Mouse (Mus musculus): Measurements from ENCODE around the gene Zfp874a. TPM values are rescaled to one million over a fixed set of nuclear protein-coding genes. Genes with fewer than 3 reads are reported as not detected.
"Not testable (repeated sequence)": the region's sequence is repeated elsewhere in the genome, so short reads cannot be mapped to it uniquely, and the experiment has no call there.

The Zfp874a gene
- polyA plus RNA-seq, 1 experiment, result 0.08 TPM

DNA sequence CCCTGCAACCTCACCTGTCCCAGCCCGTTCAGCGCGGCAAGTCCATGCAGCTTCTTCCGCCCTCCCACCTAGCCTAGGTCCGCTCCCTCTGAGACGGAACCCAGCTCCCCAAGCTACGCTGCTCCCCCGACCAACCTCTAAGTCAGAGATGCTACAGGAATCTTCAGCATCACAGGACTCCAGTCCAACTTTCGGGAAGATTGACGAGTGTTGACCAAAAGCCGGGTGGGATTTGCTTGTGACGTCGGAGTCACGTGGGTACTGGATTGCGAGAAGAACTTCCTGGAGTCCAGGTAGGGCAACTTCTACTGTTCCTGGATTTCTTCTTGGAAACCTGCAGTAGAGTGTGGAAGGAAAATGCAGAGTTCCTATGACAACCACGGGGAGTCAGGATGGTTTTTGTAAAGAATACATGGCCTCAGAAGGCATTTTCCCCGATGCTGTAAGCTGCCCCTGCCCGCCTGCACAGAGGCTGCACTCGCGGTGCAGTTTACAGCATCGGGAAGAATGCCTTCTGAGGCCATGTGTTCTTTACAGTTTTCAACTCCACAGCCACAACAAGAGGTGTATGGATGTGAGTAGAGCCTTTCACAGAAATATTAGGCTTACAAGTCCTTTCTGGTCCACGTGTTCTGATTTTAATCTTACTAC, 30.1 kb downstream of the Zfp874a start, which contains the start of gene Zfp459:
Gene Zfp459, minus strand, starts transcription at position 212 of the 651 bp plus-strand sequence.
- no peaks in the 10 kb centered on the region for H3K36me3 ChIP-seq (ENCODE audit: control insufficient read depth, insufficient read depth, low read length)
- TF ChIP-seq POLR2A (IDR thresholded peaks at IDR 0.05; ENCODE audit: low read depth, low read length) (peak; percentile 45; the same call in 1 of the 2 replicates), CTCF (IDR thresholded peaks at IDR 0.05; ENCODE audit: extremely low read depth, insufficient read length, insufficient replicate concordance, low read depth, low read length) (no peak)
- H3K27me3 ChIP-seq (ENCODE audit: control insufficient read depth, insufficient read depth, low read length), result no peaks in the 10 kb centered on the region
- peak within 1 kb of the TSS; percentile 83 for H3K4me3 ChIP-seq (ENCODE audit: low read depth, low read length)
- H3K27ac ChIP-seq (ENCODE audit: insufficient read depth, low read depth, low read length), result no peak within 1 kb of the TSS
- H3K4me1 ChIP-seq (ENCODE audit: control insufficient read depth, insufficient read depth, insufficient read length, low read length), result no peaks in the 10 kb centered on the region
- WGBS, result under 1% methylated on average over 22 of the region's 22 CpGs

DNA sequence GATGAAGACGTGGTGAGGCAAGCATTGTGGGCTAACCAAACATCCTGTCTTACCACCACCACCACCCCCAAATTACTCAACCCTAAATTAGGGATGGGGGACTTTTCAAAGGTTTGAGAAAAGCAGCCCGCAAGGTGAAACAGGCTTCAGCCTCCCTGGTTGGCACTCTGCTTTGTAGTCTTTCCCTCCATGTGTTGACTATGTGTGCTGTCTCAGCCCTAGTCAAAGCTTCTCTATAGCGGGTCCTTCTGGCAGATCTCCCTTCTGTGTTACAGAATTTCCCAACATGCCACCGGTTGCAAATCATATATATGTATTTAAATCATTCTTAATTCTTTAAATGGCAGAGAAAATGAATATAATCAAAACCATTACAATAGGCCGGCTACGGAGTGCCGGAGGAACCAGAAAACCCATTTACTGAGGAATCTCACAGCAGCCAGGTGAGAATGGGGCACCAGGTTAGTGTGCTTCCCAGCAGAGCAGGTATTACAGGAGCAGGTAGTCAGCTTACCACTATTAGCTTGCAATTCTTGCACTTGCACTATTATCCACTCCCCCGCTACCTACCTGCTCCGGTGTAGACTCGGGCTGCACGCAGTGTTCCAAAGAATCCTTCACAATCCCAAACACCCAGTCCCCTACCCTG, 30.7 kb downstream of the Zfp874a start:
- 21% methylated on average over 11 of the region's 11 CpGs for WGBS
- Histone ChIP-seq H3K27me3 (ENCODE audit: control insufficient read depth, insufficient read depth, low read length) (no peaks in the 10 kb centered on the region), H3K27ac (ENCODE audit: insufficient read depth, low read depth, low read length) (no peak overlapping the region), H3K4me3 (ENCODE audit: low read depth, low read length) (peak overlapping the region; percentile 83), H3K36me3 (ENCODE audit: control insufficient read depth, insufficient read depth, low read length) (no peaks in the 10 kb centered on the region), H3K4me1 (ENCODE audit: control insufficient read depth, insufficient read depth, insufficient read length, low read length) (no peaks in the 10 kb centered on the region)
- TF ChIP-seq POLR2A (IDR thresholded peaks at IDR 0.05; ENCODE audit: low read depth, low read length) (no peak), CTCF (IDR thresholded peaks at IDR 0.05; ENCODE audit: extremely low read depth, insufficient read length, insufficient replicate concordance, low read depth, low read length) (no peak)

DNA sequence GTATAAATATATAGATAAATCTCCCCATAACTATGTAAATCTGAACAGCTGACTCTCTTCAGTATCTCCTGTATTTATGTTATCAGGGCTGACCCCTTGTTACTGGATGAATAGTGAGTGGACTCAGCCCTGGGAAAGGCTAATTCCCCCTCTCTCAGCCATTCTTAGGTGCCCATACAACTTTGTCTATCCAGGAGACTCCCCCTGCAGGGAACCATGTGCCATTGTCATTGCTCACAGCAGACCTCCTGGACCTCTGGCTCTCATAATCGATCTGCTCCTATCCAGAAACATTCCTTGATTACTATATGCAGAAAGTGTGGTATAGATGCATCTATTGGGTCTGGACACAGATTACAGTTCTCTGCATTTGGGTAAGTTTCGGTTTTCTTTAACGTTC, 34.6 kb downstream of the Zfp874a start:
- Histone ChIP-seq H3K27me3 (ENCODE audit: control insufficient read depth, insufficient read depth, low read length) (no peaks in the 10 kb centered on the region), H3K4me3 (ENCODE audit: low read depth, low read length) (no peak overlapping the region), H3K27ac (ENCODE audit: insufficient read depth, low read depth, low read length) (no peak overlapping the region), H3K4me1 (ENCODE audit: control insufficient read depth, insufficient read depth, insufficient read length, low read length) (no peaks in the 10 kb centered on the region), H3K36me3 (ENCODE audit: control insufficient read depth, insufficient read depth, low read length) (no peaks in the 10 kb centered on the region)
- 91% methylated on average over 3 of the region's 3 CpGs for WGBS
- no peak for TF ChIP-seq CTCF (IDR thresholded peaks at IDR 0.05; ENCODE audit: extremely low read depth, insufficient read length, insufficient replicate concordance, low read depth, low read length)

DNA sequence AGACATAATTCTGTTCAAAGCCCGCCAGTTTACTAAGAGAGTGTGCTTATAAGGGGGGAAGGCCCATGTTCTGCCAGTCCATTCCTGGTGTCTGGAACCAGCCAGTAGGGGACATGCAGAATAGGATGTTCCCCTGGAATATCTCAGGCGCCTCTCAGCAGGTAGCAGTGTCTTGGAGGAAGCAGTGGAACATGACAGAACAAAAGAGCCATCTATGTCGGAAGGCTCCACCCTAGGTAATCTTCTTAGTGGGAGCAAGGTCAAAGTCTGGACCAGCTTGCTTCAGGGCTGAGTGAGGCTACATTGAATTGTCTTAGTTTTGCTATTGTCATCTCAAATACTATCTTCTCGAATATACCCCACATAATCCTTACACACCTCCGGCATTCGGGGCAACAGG, 35.7 kb downstream of the Zfp874a start:
- Histone ChIP-seq H3K27me3 (ENCODE audit: control insufficient read depth, insufficient read depth, low read length) (no peaks in the 10 kb centered on the region), H3K4me1 (ENCODE audit: control insufficient read depth, insufficient read depth, insufficient read length, low read length) (no peaks in the 10 kb centered on the region), H3K27ac (ENCODE audit: insufficient read depth, low read depth, low read length) (no peak overlapping the region), H3K4me3 (ENCODE audit: low read depth, low read length) (no peak overlapping the region), H3K36me3 (ENCODE audit: control insufficient read depth, insufficient read depth, low read length) (no peaks in the 10 kb centered on the region)
- WGBS, result 73% methylated on average over 6 of the region's 6 CpGs
- TF ChIP-seq POLR2A (IDR thresholded peaks at IDR 0.05; ENCODE audit: low read depth, low read length), result no peak

DNA sequence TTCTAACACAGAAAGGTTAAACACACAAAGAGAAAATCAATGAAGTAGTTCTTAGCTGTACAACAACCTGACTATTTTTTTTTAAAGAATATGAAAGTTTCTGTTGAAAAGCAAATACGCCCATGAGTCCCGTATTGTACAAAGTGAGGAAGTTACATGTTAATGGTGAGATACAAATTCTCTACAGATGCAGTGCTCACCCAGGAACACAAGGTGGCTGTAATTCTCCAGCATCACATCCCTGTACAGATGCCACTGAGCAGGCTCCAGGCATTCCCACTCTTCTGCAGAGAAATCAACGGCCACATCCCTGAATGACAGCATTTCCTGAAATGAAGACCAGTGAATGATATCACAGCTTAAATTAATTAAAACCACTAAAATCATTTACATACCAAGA, 37.8 kb downstream of the Zfp874a start:
- 63% methylated on average over 3 of the region's 3 CpGs for WGBS
- H3K27ac ChIP-seq (ENCODE audit: insufficient read depth, low read depth, low read length), result not testable (repeated sequence)

DNA sequence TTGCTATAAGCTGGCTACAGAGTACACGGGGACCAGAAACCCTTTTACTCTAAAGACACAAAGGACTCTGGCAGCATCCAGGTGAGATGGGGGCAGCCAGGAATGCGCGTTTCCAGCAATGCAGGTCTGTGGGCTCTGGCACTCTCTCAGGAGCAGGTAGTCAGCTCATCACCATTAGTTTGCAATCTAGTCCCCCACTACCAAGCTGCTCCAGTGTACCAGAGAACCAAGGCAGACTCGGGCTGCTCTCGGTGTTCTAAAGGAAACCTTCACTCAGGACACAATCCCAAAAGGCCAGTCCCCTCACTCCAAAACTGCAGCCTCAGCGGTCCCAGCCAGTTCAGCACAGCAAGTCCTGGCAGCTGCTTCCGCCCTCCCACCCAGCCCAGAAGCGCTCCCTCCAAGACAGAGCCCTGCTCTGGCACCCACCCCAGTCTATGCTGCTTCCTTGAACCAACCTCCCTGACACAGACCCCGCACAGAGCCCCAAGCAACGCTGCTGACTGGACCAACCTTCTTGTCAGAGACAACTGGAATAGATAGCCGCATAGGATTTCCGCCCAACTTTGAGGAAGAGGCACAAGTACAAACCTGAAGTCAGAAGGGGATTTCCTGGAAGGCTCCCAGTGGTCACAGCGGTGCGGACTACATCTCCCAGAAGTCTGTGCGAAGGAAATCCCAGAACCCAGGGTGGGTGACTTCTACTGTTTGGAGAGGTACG, 52.1 kb downstream of the Zfp874a start, which contains the start of gene Zfp429:
Gene Zfp429, minus strand, starts transcription at position 637 of the 721 bp plus-strand sequence.
- 2% methylated on average over 16 of the region's 16 CpGs for WGBS
- H3K27ac ChIP-seq (ENCODE audit: insufficient read depth, low read depth, low read length), result 0 out of 2 replicates have a peak within 1 kb of the TSS, but pooled peaks have one; percentile 48
- peak within 1 kb of the TSS; percentile 95 for H3K4me3 ChIP-seq (ENCODE audit: low read depth, low read length)
- not testable (repeated sequence) for H3K36me3 ChIP-seq (ENCODE audit: control insufficient read depth, insufficient read depth, low read length); H3K27me3 ChIP-seq (ENCODE audit: control insufficient read depth, insufficient read depth, low read length); H3K4me1 ChIP-seq (ENCODE audit: control insufficient read depth, insufficient read depth, insufficient read length, low read length)

More for the DNA sequence above, 37.8 kb downstream of the Zfp874a start:
- H3K4me3 ChIP-seq (ENCODE audit: low read depth, low read length); H3K27me3 ChIP-seq (ENCODE audit: control insufficient read depth, insufficient read depth, low read length); H3K36me3 ChIP-seq (ENCODE audit: control insufficient read depth, insufficient read depth, low read length); H3K4me1 ChIP-seq (ENCODE audit: control insufficient read depth, insufficient read depth, insufficient read length, low read length): not testable (repeated sequence)

DNA sequence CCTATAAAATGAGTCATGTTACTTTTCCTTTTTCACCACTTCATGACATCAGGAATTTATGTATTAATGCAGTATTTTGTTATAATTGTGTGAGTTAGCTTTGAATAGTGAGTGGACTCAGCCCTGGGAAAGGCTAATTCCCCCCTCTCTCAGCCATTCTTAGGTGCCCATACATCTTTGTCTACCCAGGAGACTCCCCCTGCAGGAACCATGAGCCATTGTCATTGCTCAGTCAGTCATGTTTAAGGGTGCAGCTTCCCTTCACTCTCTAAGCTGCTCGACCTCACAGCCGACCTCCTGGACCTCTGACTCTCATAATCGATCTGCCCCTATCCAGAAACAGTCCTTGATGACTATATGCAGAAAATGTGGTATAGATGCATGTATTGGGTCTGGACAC, 75.2 kb downstream of the Zfp874a start:
- not testable (repeated sequence) for H3K27me3 ChIP-seq (ENCODE audit: control insufficient read depth, insufficient read depth, low read length); H3K4me3 ChIP-seq (ENCODE audit: low read depth, low read length); H3K36me3 ChIP-seq (ENCODE audit: control insufficient read depth, insufficient read depth, low read length); H3K4me1 ChIP-seq (ENCODE audit: control insufficient read depth, insufficient read depth, insufficient read length, low read length); H3K27ac ChIP-seq (ENCODE audit: insufficient read depth, low read depth, low read length)
- 60% methylated on average over 3 of the region's 3 CpGs for WGBS

DNA sequence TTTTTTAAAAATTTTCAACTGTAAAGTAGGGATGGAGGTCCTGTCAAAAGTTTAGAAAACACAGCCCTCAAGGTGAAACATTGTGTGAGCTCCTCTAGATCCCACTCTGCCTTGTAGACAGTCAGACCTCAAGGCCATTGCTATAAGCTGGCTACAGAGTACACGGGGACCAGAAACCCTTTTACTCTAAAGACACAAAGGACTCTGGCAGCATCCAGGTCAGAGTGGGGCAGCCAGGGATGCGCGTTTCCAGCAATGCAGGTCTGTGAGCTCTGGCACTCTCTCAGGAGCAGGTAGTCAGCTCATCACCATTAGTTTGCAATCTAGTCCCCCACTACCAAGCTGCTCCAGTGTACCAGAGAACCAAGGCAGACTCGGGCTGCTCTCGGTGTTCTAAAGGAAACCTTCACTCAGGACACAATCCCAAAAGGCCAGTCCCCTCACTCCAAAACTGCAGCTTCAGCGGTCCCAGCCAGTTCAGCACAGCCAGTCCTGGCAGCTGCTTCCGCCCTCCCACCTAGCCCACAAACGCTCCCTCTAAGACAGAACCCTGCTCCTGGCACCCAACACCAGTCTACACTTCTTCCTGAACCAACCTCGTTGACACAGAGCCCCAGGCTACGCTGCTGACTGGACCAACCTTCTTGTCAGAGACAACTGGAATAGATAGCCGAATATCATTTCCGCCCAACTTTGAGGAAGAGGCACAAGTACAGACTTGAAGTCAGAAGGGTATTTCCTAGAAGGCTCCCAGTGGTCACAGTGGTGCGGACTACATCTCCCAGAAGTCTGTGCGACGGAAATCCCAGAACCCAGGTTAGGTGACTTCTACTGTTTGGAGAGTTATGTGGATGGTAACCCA, 76.1 kb downstream of the Zfp874a start, which contains the start of the genes Gm28041 and Zfp456:
Gene Gm28041, minus strand, starts transcription at position 684 of the 862 bp plus-strand sequence.
Gene Zfp456, minus strand, starts transcription at position 761 of the 862 bp plus-strand sequence.
- Histone ChIP-seq H3K27ac (ENCODE audit: insufficient read depth, low read depth, low read length) (peak within 1 kb of the TSS; percentile 31; the same call in 1 of the 2 replicates), H3K4me3 (ENCODE audit: low read depth, low read length) (peak within 1 kb of the TSS; percentile 70)
- not testable (repeated sequence) for H3K36me3 ChIP-seq (ENCODE audit: control insufficient read depth, insufficient read depth, low read length); H3K4me1 ChIP-seq (ENCODE audit: control insufficient read depth, insufficient read depth, insufficient read length, low read length); H3K27me3 ChIP-seq (ENCODE audit: control insufficient read depth, insufficient read depth, low read length)
- WGBS, result 10% methylated on average over 14 of the region's 15 CpGs

Data from small intestine, adult 2 months (tissue).